9 mouse cellular contexts compared by ENCODE assay signal in genomic region chr12:118303066-118303465, GRCm38 (mm10). TPM values are rescaled to one million over a fixed set of nuclear protein-coding genes. Genes with fewer than 3 reads are reported as not detected.
DNase-seq lines count a peak whose midpoint lies in the region; ATAC-seq and TF ChIP-seq lines count a peak whose summit lies in the region.
"Had no signal": no experiment of that assay in that cellular context is flagged by ENCODE, and none has a peak within 500 bp of the region (broad histone marks: within the 10 kb centered on the region; RNA-seq: fewer than 3 reads in every experiment).

No protein-coding gene starts in this region.

- H3K27ac ChIP-seq in intestine, embryonic 15.5 days = no peak overlapping the region
- H3K27ac ChIP-seq in intestine, postnatal 0 days (ENCODE audit: low read depth, low read length) = no peak overlapping the region
- H3K27ac ChIP-seq in hindbrain, embryonic 11.5 days (ENCODE audit: low read depth, low read length) = no peak overlapping the region
- no peak overlapping the region for H3K27ac ChIP-seq in midbrain, embryonic 13.5 days
- H3K27ac ChIP-seq in cerebellum, adult 2 months (ENCODE audit: insufficient read depth, low read length) = no peak overlapping the region; the same call in 1 of the 2 replicates

- no peak for ATAC-seq in intestine, embryonic 15.5 days
- no peak for ATAC-seq in intestine, postnatal 0 days
- no peak for ATAC-seq in hindbrain, embryonic 11.5 days (ENCODE audit: low FRiP score)
- ATAC-seq in midbrain, embryonic 13.5 days = no peak
- no peak for ATAC-seq in cerebellum, adult (ENCODE audit: insufficient number of reproducible peaks, low FRiP score, low TSS enrichment)

- peak; percentile 47 for DNase-seq in c-Kit-positive CD71-positive TER-119-positive erythroid progenitor cells, embryonic 14.5 days (ENCODE audit: low spot score)
- DNase-seq in hindbrain, embryonic 11.5 days (ENCODE audit: low spot score) = no peak
- no peak for DNase-seq in left cerebral cortex, postnatal 4 days
- DNase-seq in cerebellum, adult 2 months = no peak
- DNase-seq: lung, adult 2 months had no signal

- no peak overlapping the region for H3K4me3 ChIP-seq in intestine, embryonic 15.5 days (replicated peaks)
- H3K4me3 ChIP-seq in intestine, postnatal 0 days (ENCODE audit: low read depth, low read length) = no peak overlapping the region
- H3K4me3 ChIP-seq in hindbrain, embryonic 11.5 days (ENCODE audit: low read depth, low read length) = peak overlapping the region; percentile 87
- peak overlapping the region; percentile 86 for H3K4me3 ChIP-seq in midbrain, embryonic 13.5 days (replicated peaks)
- H3K4me3 ChIP-seq in cerebellum, adult 2 months (replicated peaks; ENCODE audit: insufficient read depth, low read depth, low read length) = no peak overlapping the region

- TF ChIP-seq CTCF in intestine, postnatal 0 days (IDR thresholded peaks at IDR 0.05; ENCODE audit: low read depth) = no peak
- no peak for TF ChIP-seq CTCF in cerebellum, adult 2 months (IDR thresholded peaks at IDR 0.05; ENCODE audit: borderline replicate concordance, insufficient read depth, low read depth, low read length)

- H3K4me2 ChIP-seq in intestine, embryonic 15.5 days (replicated peaks) = peak overlapping the region; percentile 81; the same call in 1 of the 2 replicates
- H3K4me2 ChIP-seq in intestine, postnatal 0 days (replicated peaks; ENCODE audit: low read depth) = no peak overlapping the region
- peak overlapping the region; percentile 65; the same call in 1 of the 2 replicates for H3K4me2 ChIP-seq in hindbrain, embryonic 11.5 days (replicated peaks; ENCODE audit: low read depth, low read length)
- peak overlapping the region; percentile 63 for H3K4me2 ChIP-seq in midbrain, embryonic 13.5 days (replicated peaks)

- H3K9ac ChIP-seq in intestine, embryonic 15.5 days = no peak overlapping the region
- H3K9ac ChIP-seq in intestine, postnatal 0 days (ENCODE audit: low read depth, low read length) = no peak overlapping the region
- H3K9ac ChIP-seq in hindbrain, embryonic 11.5 days (ENCODE audit: low read depth, low read length) = no peak overlapping the region
- H3K9ac ChIP-seq in midbrain, embryonic 13.5 days (replicated peaks) = peak overlapping the region; percentile 68; the same call in 1 of the 2 replicates

- no peak for TF ChIP-seq POLR2A in cerebellum, adult 2 months (IDR thresholded peaks at IDR 0.05; ENCODE audit: borderline replicate concordance, insufficient read depth, low read length)

- H3K4me1 ChIP-seq in intestine, embryonic 15.5 days (replicated peaks) = peaks cover 10% of the 10 kb centered on the region; the same call in 1 of the 2 replicates
- H3K4me1 ChIP-seq in intestine, postnatal 0 days (replicated peaks; ENCODE audit: control insufficient read depth, insufficient read depth, low read length) = no peaks in the 10 kb centered on the region
- H3K4me1 ChIP-seq in hindbrain, embryonic 11.5 days (replicated peaks; ENCODE audit: control insufficient read depth, insufficient read depth, low read length) = peaks cover 3% of the 10 kb centered on the region; the same call in 1 of the 2 replicates
- H3K4me1 ChIP-seq in midbrain, embryonic 13.5 days (replicated peaks) = peaks cover 27% of the 10 kb centered on the region
- H3K4me1 ChIP-seq in cerebellum, adult 2 months (ENCODE audit: control insufficient read depth, insufficient read depth, low read length) = peaks cover 3% of the 10 kb centered on the region; the same call in 1 of the 2 replicates

- H3K36me3 ChIP-seq in intestine, embryonic 15.5 days = no peaks in the 10 kb centered on the region
- no peaks in the 10 kb centered on the region for H3K36me3 ChIP-seq in intestine, postnatal 0 days (ENCODE audit: control insufficient read depth, insufficient read depth)
- no peaks in the 10 kb centered on the region for H3K36me3 ChIP-seq in hindbrain, embryonic 11.5 days (ENCODE audit: control insufficient read depth, insufficient read depth, low read length)
- H3K36me3 ChIP-seq in midbrain, embryonic 13.5 days = peaks cover 9% of the 10 kb centered on the region; the same call in 1 of the 2 replicates

- 93% methylated on average over 5 of the region's 5 CpGs for WGBS in intestine, embryonic 15.5 days
- 95% methylated on average over 5 of the region's 5 CpGs for WGBS in intestine, postnatal 0 days
- WGBS in hindbrain, embryonic 11.5 days = 95% methylated on average over 5 of the region's 5 CpGs
- WGBS in midbrain, embryonic 13.5 days = 93% methylated on average over 5 of the region's 5 CpGs
- 96% methylated on average over 5 of the region's 5 CpGs for WGBS in cerebellum, adult 2 months

- no peaks in the 10 kb centered on the region for H3K27me3 ChIP-seq in intestine, embryonic 15.5 days (replicated peaks)
- no peaks in the 10 kb centered on the region for H3K27me3 ChIP-seq in intestine, postnatal 0 days (replicated peaks; ENCODE audit: control insufficient read depth, insufficient read depth, low read length)
- H3K27me3 ChIP-seq in hindbrain, embryonic 11.5 days (ENCODE audit: control insufficient read depth, insufficient read depth, low read length) = no peaks in the 10 kb centered on the region
- H3K27me3 ChIP-seq in midbrain, embryonic 13.5 days = no peaks in the 10 kb centered on the region
- H3K27me3 ChIP-seq in cerebellum, adult 2 months (ENCODE audit: control insufficient read depth, insufficient read depth, low read length) = no peaks in the 10 kb centered on the region

- intact Hi-C loops in left cerebral cortex, postnatal 4 days (cut with DNase I) = loop anchor here (10.0 kb wide), 1 partner anchor 248 kb away; no protein-coding TSS in a partner anchor

- no peaks in the 10 kb centered on the region for H3K9me3 ChIP-seq in intestine, embryonic 15.5 days
- no peaks in the 10 kb centered on the region for H3K9me3 ChIP-seq in intestine, postnatal 0 days (ENCODE audit: control insufficient read depth)
- H3K9me3 ChIP-seq in hindbrain, embryonic 11.5 days (ENCODE audit: control insufficient read depth, low read length) = no peaks in the 10 kb centered on the region
- H3K9me3 ChIP-seq in midbrain, embryonic 13.5 days = no peaks in the 10 kb centered on the region

RNA-seq across cellular contexts. Expression of gene Sp4, which starts 1.8 kb away (rescaled TPM):
- 5.6 and 5.9 TPM in 2 replicates for polyA plus RNA-seq in intestine, embryonic 15.5 days (2015; fragmentation: Nextera tagmentation; extraction: Ambion mirVana)
- polyA plus RNA-seq in intestine, postnatal 0 days (2015; fragmentation: Nextera tagmentation; extraction: Ambion mirVana) = 2.0 and 2.2 TPM in 2 replicates
- polyA plus RNA-seq in hindbrain, embryonic 11.5 days (2014; fragmentation: Nextera tagmentation; extraction: Ambion mirVana) = 16.8 and 21.3 TPM in 2 replicates
- 24.1 and 25.8 TPM in 2 replicates for polyA plus RNA-seq in midbrain, embryonic 13.5 days (2015; fragmentation: Nextera tagmentation; extraction: Ambion mirVana)
- 10 to 100 TPM; 39.4 to 41.4 TPM for total RNA-seq in left cerebral cortex, postnatal 4 days (2021)
- polyA plus RNA-seq in cerebellum, adult 2 months (2012; rRNA removed) = 13.3 and 16.3 TPM in 2 replicates

Comparison
In these comparisons a context has a peak if more than half of its experiments do, and no peak if none do; other contexts are left out.
1. H3K4me3 ChIP-seq: peak in hindbrain, embryonic 11.5 days (single experiment) and midbrain, embryonic 13.5 days (single experiment); none in intestine, embryonic 15.5 days (single experiment), intestine, postnatal 0 days (single experiment) and cerebellum, adult 2 months (single experiment).